Mouse (Mus musculus): ENCODE results near the gene Ppp1r32. TPM values are rescaled to one million over a fixed set of nuclear protein-coding genes. Genes with fewer than 3 reads are reported as not detected.

Ppp1r32 gene
- polyA plus RNA-seq, 1 experiment from 2014 or later = not detected

DNA sequence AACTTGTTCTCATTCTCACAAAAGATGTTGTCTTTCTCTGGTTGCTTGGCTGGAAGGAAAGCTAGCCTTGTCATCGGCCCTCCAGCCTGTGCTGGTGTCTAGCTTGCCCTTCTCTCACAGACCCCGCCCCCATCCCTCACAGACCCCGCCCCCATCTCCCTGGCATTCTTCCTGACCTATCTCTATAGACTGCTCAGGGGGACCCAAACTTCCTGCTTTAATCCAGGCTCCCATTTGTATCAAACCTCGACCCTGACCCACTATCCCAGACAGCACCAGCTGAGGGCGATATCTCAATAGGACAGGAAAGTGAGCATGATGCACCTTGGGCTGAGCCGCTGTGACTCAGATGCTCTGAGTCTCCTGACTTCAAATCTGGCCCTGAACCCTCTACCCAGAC lies 8.9 kb downstream of the Ppp1r32 start:
- Histone ChIP-seq H3K4me2 (ENCODE audit: low read depth, severe bottlenecking) (no peak overlapping the region), H3K9me3 (ENCODE audit: control insufficient read depth, low read length) (no peaks in the 10 kb centered on the region), H3K36me3 (ENCODE audit: control insufficient read depth, insufficient read depth, low read length) (no peaks in the 10 kb centered on the region), H3K9ac (ENCODE audit: low read length) (no peak overlapping the region), H3K27me3 (ENCODE audit: control insufficient read depth, insufficient read depth, low read length) (no peaks in the 10 kb centered on the region), H3K4me1 (ENCODE audit: control insufficient read depth, insufficient read depth, low read length) (no peaks in the 10 kb centered on the region), H3K27ac (replicated peaks; ENCODE audit: low read depth, low read length) (no peak overlapping the region), H3K4me3 (ENCODE audit: low read depth, low read length) (no peak overlapping the region)
- DNase-seq (ENCODE audit: low spot score) (no peak), ATAC-seq (ENCODE audit: insufficient number of reproducible peaks, low FRiP score, low TSS enrichment, low read depth) (no peak)
- WGBS = 24% methylated on average over 6 of the region's 6 CpGs

DNA sequence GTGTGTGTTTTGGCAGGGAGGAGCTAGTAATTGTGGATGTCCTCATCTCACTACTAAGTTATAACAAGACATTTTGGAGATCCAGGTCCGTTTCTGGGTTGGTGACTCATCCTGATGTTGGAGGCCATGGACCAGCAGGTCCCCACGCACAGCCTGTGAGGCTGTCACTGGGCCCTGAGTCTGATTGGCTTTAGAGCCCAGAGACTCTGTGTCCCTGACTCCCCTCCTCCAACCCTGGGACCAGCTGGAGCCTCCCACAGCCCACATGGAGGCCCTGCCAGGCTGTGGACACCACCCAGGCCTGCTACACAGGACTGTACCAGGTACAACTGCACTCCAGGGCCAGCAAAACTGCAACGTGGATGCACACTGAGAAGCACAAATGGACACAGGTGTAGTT lies 9.8 kb downstream of the Ppp1r32 start:
- 80% methylated on average over 3 of the region's 3 CpGs for WGBS
- no peak for ATAC-seq (ENCODE audit: insufficient number of reproducible peaks, low FRiP score, low TSS enrichment, low read depth)

DNA sequence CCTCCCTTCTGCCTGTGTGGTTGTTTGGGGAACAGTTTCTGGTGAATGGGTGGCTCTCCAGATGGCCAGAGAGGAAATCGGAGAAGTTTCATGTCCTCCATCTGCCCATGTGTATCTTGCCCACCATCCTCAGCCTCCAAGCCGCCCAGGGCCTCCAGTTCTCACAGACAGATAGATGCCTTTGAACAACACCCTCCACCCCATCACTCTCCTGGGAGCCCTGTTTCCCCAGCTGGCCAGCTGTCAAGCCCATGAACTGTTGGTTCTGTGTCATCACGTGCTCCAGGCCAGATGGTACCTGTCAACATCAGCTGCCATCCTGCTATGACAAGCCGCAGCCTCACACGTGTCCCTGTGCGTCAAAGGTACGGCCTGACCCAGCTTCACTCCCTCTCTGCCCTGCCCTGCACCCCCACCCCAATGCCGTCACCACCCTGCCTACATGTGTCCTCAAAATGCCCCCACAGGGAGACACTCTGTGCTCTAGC lies 13.5 kb downstream of the Ppp1r32 start:
- DNase-seq (ENCODE audit: low spot score) (no peak), ATAC-seq (ENCODE audit: insufficient number of reproducible peaks, low FRiP score, low TSS enrichment, low read depth) (no peak)
- no peak overlapping the region for H3K27ac ChIP-seq (replicated peaks; ENCODE audit: low read depth, low read length)
- 48% methylated on average over 8 of the region's 8 CpGs for WGBS
- no peak overlapping the region for H3K4me3 ChIP-seq (ENCODE audit: low read depth, low read length)
- no peaks in the 10 kb centered on the region for H3K27me3 ChIP-seq (ENCODE audit: control insufficient read depth, insufficient read depth, low read length)
- H3K4me2 ChIP-seq (ENCODE audit: low read depth, severe bottlenecking) = no peak overlapping the region
- no peaks in the 10 kb centered on the region for H3K4me1 ChIP-seq (ENCODE audit: control insufficient read depth, insufficient read depth, low read length)
- no peak overlapping the region for H3K9ac ChIP-seq (ENCODE audit: low read length)
- H3K9me3 ChIP-seq (ENCODE audit: control insufficient read depth, low read length) = no peaks in the 10 kb centered on the region
- no peaks in the 10 kb centered on the region for H3K36me3 ChIP-seq (ENCODE audit: control insufficient read depth, insufficient read depth, low read length)

More for the DNA sequence above, 9.8 kb downstream of the Ppp1r32 start:
- no peak overlapping the region for H3K9ac ChIP-seq (ENCODE audit: low read length)
- no peak overlapping the region for H3K4me3 ChIP-seq (ENCODE audit: low read depth, low read length)
- no peaks in the 10 kb centered on the region for H3K36me3 ChIP-seq (ENCODE audit: control insufficient read depth, insufficient read depth, low read length)
- no peak for DNase-seq (ENCODE audit: low spot score)
- H3K27me3 ChIP-seq (ENCODE audit: control insufficient read depth, insufficient read depth, low read length) = no peaks in the 10 kb centered on the region
- H3K27ac ChIP-seq (replicated peaks; ENCODE audit: low read depth, low read length) = no peak overlapping the region
- H3K4me2 ChIP-seq (ENCODE audit: low read depth, severe bottlenecking) = no peak overlapping the region
- no peaks in the 10 kb centered on the region for H3K4me1 ChIP-seq (ENCODE audit: control insufficient read depth, insufficient read depth, low read length)
- H3K9me3 ChIP-seq (ENCODE audit: control insufficient read depth, low read length) = no peaks in the 10 kb centered on the region

DNA sequence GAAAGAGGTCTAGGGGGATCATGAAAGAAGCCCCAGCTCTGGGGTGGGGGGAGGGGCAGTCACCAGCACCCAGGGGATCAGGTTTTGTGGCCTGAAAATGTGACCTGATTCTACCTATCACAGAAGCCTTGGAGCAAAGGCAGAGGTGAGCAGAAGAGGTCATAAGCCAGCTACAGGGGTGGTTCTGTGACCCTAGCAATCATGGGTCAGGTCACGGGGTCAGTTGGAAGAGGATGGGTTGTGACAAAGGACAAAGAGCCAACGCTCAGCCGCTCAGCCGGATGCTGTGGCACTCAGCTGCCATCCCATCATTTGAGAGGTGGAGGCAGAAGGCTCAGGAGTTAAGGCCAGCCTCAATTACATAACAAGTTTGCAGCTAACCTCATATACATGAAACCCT lies 18.3 kb downstream of the Ppp1r32 start:
- ATAC-seq (ENCODE audit: insufficient number of reproducible peaks, low FRiP score, low TSS enrichment, low read depth) (no peak), DNase-seq (ENCODE audit: low spot score) (no peak)
- 21% methylated on average over 4 of the region's 4 CpGs for WGBS
- Histone ChIP-seq H3K27me3 (ENCODE audit: control insufficient read depth, insufficient read depth, low read length) (peaks cover 16% of the 10 kb centered on the region), H3K4me2 (ENCODE audit: low read depth, severe bottlenecking) (no peak overlapping the region), H3K4me3 (ENCODE audit: low read depth, low read length) (no peak overlapping the region), H3K9me3 (ENCODE audit: control insufficient read depth, low read length) (no peaks in the 10 kb centered on the region), H3K9ac (ENCODE audit: low read length) (no peak overlapping the region), H3K36me3 (ENCODE audit: control insufficient read depth, insufficient read depth, low read length) (no peaks in the 10 kb centered on the region), H3K27ac (replicated peaks; ENCODE audit: low read depth, low read length) (no peak overlapping the region), H3K4me1 (ENCODE audit: control insufficient read depth, insufficient read depth, low read length) (no peaks in the 10 kb centered on the region)

DNA sequence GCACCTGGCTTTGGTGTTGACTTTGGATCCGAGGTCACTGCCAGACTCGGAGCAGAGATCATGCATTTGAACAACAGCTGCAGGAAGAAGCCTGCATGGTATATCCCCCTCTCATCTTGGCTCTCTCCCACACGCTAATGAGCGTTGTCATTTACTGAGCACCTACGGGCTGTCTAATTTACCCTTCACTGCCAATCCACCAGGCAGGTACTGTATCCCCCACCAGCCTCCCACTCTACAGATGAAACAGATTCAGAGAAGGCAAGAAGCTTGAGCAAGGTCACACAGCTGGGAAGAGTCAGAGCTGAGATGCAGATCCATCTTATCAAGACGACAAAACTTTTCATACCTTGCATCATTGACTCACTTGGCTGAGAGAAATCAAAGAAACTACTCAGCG lies 21.1 kb downstream of the Ppp1r32 start:
- H3K9ac ChIP-seq (ENCODE audit: low read length) = no peak overlapping the region
- H3K4me2 ChIP-seq (ENCODE audit: low read depth, severe bottlenecking) = no peak overlapping the region
- ATAC-seq (ENCODE audit: insufficient number of reproducible peaks, low FRiP score, low TSS enrichment, low read depth) (no peak), DNase-seq (ENCODE audit: low spot score) (no peak)
- peaks cover 41% of the 10 kb centered on the region for H3K27me3 ChIP-seq (ENCODE audit: control insufficient read depth, insufficient read depth, low read length)
- H3K4me3 ChIP-seq (ENCODE audit: low read depth, low read length) = no peak overlapping the region
- H3K36me3 ChIP-seq (ENCODE audit: control insufficient read depth, insufficient read depth, low read length) = no peaks in the 10 kb centered on the region
- 44% methylated on average over 7 of the region's 7 CpGs for whole genome bisulfite sequencing
- H3K9me3 ChIP-seq (ENCODE audit: control insufficient read depth, low read length) = no peaks in the 10 kb centered on the region
- H3K4me1 ChIP-seq (ENCODE audit: control insufficient read depth, insufficient read depth, low read length) = no peaks in the 10 kb centered on the region; the same call in 1 of the 2 replicates
- no peak overlapping the region for H3K27ac ChIP-seq (replicated peaks; ENCODE audit: low read depth, low read length)

DNA sequence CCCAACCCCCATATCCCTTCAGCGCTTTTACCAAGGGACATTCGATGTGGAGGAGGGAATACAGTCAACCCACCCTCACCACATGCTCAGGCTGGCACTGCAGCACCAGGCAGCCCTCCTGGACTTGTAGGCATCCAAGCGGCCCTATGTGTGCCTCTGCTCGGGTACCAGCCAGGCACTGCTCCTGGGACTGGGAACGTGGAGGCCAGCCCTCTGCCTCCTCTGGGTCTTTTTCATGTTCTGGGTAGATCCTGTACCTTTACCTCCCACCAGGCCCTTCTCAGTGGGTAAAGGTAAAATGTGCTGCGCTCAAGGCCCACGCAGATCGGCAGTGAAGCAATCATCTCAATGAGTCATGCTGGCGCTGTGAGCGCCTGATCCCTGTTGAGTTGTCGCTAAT lies 22.8 kb downstream of the Ppp1r32 start:
- no peaks in the 10 kb centered on the region; the same call in 1 of the 2 replicates for H3K4me1 ChIP-seq (ENCODE audit: control insufficient read depth, insufficient read depth, low read length)
- no peaks in the 10 kb centered on the region for H3K36me3 ChIP-seq (ENCODE audit: control insufficient read depth, insufficient read depth, low read length)
- no peak for DNase-seq (ENCODE audit: low spot score)
- WGBS = 45% methylated on average over 11 of the region's 11 CpGs
- H3K27me3 ChIP-seq (ENCODE audit: control insufficient read depth, insufficient read depth, low read length) = peaks cover 58% of the 10 kb centered on the region
- no peak overlapping the region for H3K27ac ChIP-seq (replicated peaks; ENCODE audit: low read depth, low read length)
- H3K4me3 ChIP-seq (ENCODE audit: low read depth, low read length) = no peak overlapping the region
- no peak overlapping the region for H3K4me2 ChIP-seq (ENCODE audit: low read depth, severe bottlenecking)
- no peak for ATAC-seq (ENCODE audit: insufficient number of reproducible peaks, low FRiP score, low TSS enrichment, low read depth)
- H3K9me3 ChIP-seq (ENCODE audit: control insufficient read depth, low read length) = no peaks in the 10 kb centered on the region
- H3K9ac ChIP-seq (ENCODE audit: low read length) = no peak overlapping the region

DNA sequence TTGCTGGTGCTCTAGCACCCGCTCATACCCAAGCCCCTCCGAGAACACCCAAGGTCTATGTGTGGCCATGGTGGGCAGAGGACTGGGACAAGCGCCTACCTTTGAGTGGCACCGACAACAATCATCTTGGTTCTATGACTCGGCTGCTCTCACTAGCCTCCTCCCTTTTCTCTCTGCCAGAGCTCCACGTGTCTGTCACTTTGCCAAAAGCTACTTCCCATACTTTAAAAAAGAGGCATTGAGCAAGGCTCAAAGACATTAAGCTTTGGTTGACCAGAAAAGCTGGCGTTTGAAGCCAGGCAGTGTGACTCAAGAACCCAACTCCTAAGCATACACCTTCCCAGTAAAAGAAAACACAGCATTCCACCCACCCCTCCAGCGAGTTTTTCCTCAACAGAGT lies 24.6 kb downstream of the Ppp1r32 start:
- Histone ChIP-seq H3K9ac (ENCODE audit: low read length) (no peak overlapping the region), H3K27ac (replicated peaks; ENCODE audit: low read depth, low read length) (no peak overlapping the region), H3K27me3 (ENCODE audit: control insufficient read depth, insufficient read depth, low read length) (peaks cover 63% of the 10 kb centered on the region), H3K4me3 (ENCODE audit: low read depth, low read length) (no peak overlapping the region), H3K4me1 (ENCODE audit: control insufficient read depth, insufficient read depth, low read length) (no peaks in the 10 kb centered on the region; the same call in 1 of the 2 replicates), H3K9me3 (ENCODE audit: control insufficient read depth, low read length) (no peaks in the 10 kb centered on the region), H3K4me2 (ENCODE audit: low read depth, severe bottlenecking) (no peak overlapping the region; the same call in 1 of the 2 replicates), H3K36me3 (ENCODE audit: control insufficient read depth, insufficient read depth, low read length) (no peaks in the 10 kb centered on the region)
- 28% methylated on average over 8 of the region's 8 CpGs for WGBS
- DNase-seq (ENCODE audit: low spot score) = no peak
- no peak for ATAC-seq (ENCODE audit: insufficient number of reproducible peaks, low FRiP score, low TSS enrichment, low read depth)

DNA sequence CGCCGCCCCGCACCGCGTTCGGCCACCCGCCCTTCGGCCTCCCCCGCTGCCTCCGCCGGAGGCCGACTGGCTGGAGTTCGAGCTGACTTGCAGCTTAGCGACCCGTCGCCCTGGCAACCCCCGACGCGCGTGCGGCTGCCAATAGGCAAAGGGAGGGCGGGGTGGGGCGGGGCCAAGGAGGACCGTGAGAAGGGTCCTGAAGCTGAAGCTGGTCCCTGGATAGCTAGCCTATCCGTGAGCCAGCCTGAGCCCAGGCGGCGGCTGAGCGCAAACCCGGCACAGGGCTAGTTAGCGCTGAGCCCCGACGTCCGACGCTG lies 25.3 kb downstream of the Ppp1r32 start:
- no peaks in the 10 kb centered on the region for H3K36me3 ChIP-seq (ENCODE audit: control insufficient read depth, insufficient read depth, low read length)
- H3K4me2 ChIP-seq (ENCODE audit: low read depth, severe bottlenecking) = peak overlapping the region; percentile 89
- WGBS = under 1% methylated on average over 22 of the region's 34 CpGs
- no peaks in the 10 kb centered on the region; the same call in 1 of the 2 replicates for H3K4me1 ChIP-seq (ENCODE audit: control insufficient read depth, insufficient read depth, low read length)
- ATAC-seq (ENCODE audit: insufficient number of reproducible peaks, low FRiP score, low TSS enrichment, low read depth) = peak; percentile 92
- 0 out of 2 replicates have a peak overlapping the region, but pooled peaks have one; percentile 34 for H3K9ac ChIP-seq (ENCODE audit: low read length)
- peaks cover 63% of the 10 kb centered on the region for H3K27me3 ChIP-seq (ENCODE audit: control insufficient read depth, insufficient read depth, low read length)
- H3K27ac ChIP-seq (replicated peaks; ENCODE audit: low read depth, low read length) = no peak overlapping the region
- peak; percentile 91 for DNase-seq (ENCODE audit: low spot score)
- no peaks in the 10 kb centered on the region for H3K9me3 ChIP-seq (ENCODE audit: control insufficient read depth, low read length)
- peak overlapping the region; percentile 36 for H3K4me3 ChIP-seq (ENCODE audit: low read depth, low read length)
